Mouse (Mus musculus) liver, embryonic 14.5 days (tissue): ENCODE results near the gene Per3.

Experiments used
- CTCF ChIP-seq: IDR thresholded peaks from 2 replicates; pipeline ENCODE4 v1.5.1; 2016; ENCODE audit warnings: antibody characterized with exemption, low read depth, control low read depth
- EP300 ChIP-seq: IDR thresholded peaks from 2 replicates; pipeline ENCODE4 v1.6.1; 2016; ENCODE audit warnings: antibody characterized with exemption, low read depth

- TF ChIP-seq EP300 (no peak), CTCF (peak; percentile 83)
Observed at GRCm38 (mm10) chr4:151006945-151007344, 37.5 kb downstream of the Per3 start.
